Mouse (Mus musculus) lung, postnatal 0 days (tissue): ENCODE data around the gene Cuedc1.

Source experiments
- CTCF ChIP-seq: IDR thresholded peaks from 2 replicates; pipeline ENCODE4 v1.5.1; 2016; ENCODE audit warnings: antibody characterized with exemption, mild to moderate bottlenecking
- EP300 ChIP-seq: IDR thresholded peaks from 2 replicates; pipeline ENCODE4 v1.6.1; 2016; ENCODE audit warnings: antibody characterized with exemption, mild to moderate bottlenecking, control low read depth

DNA sequence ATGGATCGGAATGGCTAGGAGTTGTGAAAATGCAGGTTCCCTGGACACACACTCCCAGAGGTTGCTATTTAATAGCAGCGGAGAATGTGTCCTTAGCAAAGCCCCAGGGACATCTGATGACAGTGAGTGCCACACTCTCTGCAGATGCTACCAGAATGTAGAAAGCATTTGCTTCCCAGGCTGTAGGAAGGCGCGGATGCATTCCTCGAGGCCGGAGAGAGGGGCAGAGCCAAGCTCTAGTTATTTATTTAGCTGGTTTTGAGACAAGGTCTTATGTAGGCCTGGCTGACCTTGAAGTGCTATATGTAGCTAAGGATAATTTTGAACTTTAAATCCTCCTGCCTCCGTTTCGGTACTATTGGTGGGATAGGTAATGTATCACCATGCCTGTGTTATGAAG is 56.6 kb downstream of the Cuedc1 start:
- TF ChIP-seq CTCF (no peak), EP300 (no peak)
